Mouse (Mus musculus) left cerebral cortex, adult 9 months (tissue): Measurements from ENCODE around the gene Ankar.

ENCODE experiments used
- DNase-seq, 2 experiments: peaks; one replicate each; pipeline ENCODE4 v3.0.0; 2022; ENCODE audit warnings: low spot score in 2 of 2

Ankar gene

GRCm38 (mm10) chr1:72700479-72700878, at the start of gene Ankar:
Gene Ankar, minus strand, starts transcription at chr1:72700579.
- no peak for DNase-seq

GRCm38 (mm10) chr1:72746382-72746781, 46.0 kb upstream of the Ankar start:
- peak in 1 of 2 experiments; percentile 82 for DNase-seq

GRCm38 (mm10) chr1:72744816-72745506, 44.6 kb upstream of the Ankar start:
- DNase-seq = no peak

GRCm38 (mm10) chr1:72741406-72741805, 41.0 kb upstream of the Ankar start:
- DNase-seq = no peak

GRCm38 (mm10) chr1:72739681-72740063, 39.3 kb upstream of the Ankar start:
- DNase-seq = peak in 1 of 2 experiments; percentile 49

GRCm38 (mm10) chr1:72738946-72739680, 38.7 kb upstream of the Ankar start:
- no peak for DNase-seq

- DNase-seq = no peak
Measured at GRCm38 (mm10) chr1:72736397-72737125, 36.2 kb upstream of the Ankar start.

- DNase-seq = no peak
Measured at GRCm38 (mm10) chr1:72733191-72733691, 32.9 kb upstream of the Ankar start.

GRCm38 (mm10) chr1:72730126-72730525, 29.7 kb upstream of the Ankar start:
- DNase-seq = no peak

GRCm38 (mm10) chr1:72728781-72729180, 28.4 kb upstream of the Ankar start:
- DNase-seq = no peak

- DNase-seq = no peak
Measured at GRCm38 (mm10) chr1:72725941-72726340, 25.6 kb upstream of the Ankar start.

GRCm38 (mm10) chr1:72724354-72724753, 24.0 kb upstream of the Ankar start:
- no peak for DNase-seq

GRCm38 (mm10) chr1:72722646-72723045, 22.3 kb upstream of the Ankar start:
- no peak for DNase-seq

- DNase-seq = no peak
Measured at GRCm38 (mm10) chr1:72720115-72720725, 19.8 kb upstream of the Ankar start.

- peak in 1 of 2 experiments; percentile 63 for DNase-seq
Measured at GRCm38 (mm10) chr1:72718846-72719245, 18.5 kb upstream of the Ankar start.

- DNase-seq = no peak
Measured at GRCm38 (mm10) chr1:72717540-72717939, 17.2 kb upstream of the Ankar start.

- peak; percentile 35 to 77 for DNase-seq
Measured at GRCm38 (mm10) chr1:72716926-72717325, 16.5 kb upstream of the Ankar start.

- no peak for DNase-seq
Measured at GRCm38 (mm10) chr1:72716421-72716820, 16.0 kb upstream of the Ankar start.

GRCm38 (mm10) chr1:72715593-72716361, 15.4 kb upstream of the Ankar start:
- DNase-seq = no peak

- DNase-seq = no peak
Measured at GRCm38 (mm10) chr1:72715065-72715464, 14.7 kb upstream of the Ankar start.

- no peak for DNase-seq
Measured at GRCm38 (mm10) chr1:72714547-72714946, 14.2 kb upstream of the Ankar start.
